Mouse (Mus musculus): ENCODE data around the gene Fdxr. TPM values are rescaled to one million over a fixed set of nuclear protein-coding genes. Genes with fewer than 3 reads are reported as not detected.

The Fdxr gene
- polyA plus RNA-seq, 1 experiment from 2014 or later: 17.0 TPM

GRCm38 (mm10) chr11:115301351-115301750 is 24.5 kb upstream of the Fdxr start:
- WGBS: 79% methylated on average over 2 of the region's 2 CpGs
- no peak for ATAC-seq (ENCODE audit: insufficient number of reproducible peaks, low FRiP score, low TSS enrichment, low read depth)

GRCm38 (mm10) chr11:115300745-115301144 is 23.9 kb upstream of the Fdxr start:
- H3K27ac ChIP-seq (replicated peaks): no peak overlapping the region
- H3K9ac ChIP-seq: no peak overlapping the region
- no peak overlapping the region for H3K4me2 ChIP-seq (replicated peaks)
- WGBS: 85% methylated on average over 4 of the region's 4 CpGs
- no peak for ATAC-seq (ENCODE audit: insufficient number of reproducible peaks, low FRiP score, low TSS enrichment, low read depth)
- peaks cover 18% of the 10 kb centered on the region for H3K4me1 ChIP-seq
- H3K27me3 ChIP-seq: peaks cover 40% of the 10 kb centered on the region
- no peak overlapping the region for H3K4me3 ChIP-seq (replicated peaks)
- H3K9me3 ChIP-seq (replicated peaks): 0 out of 2 replicates have a peak, but pooled peaks cover 4% of the 10 kb centered on the region
- no peaks in the 10 kb centered on the region for H3K36me3 ChIP-seq

More at GRCm38 (mm10) chr11:115301351-115301750, 24.5 kb upstream of the Fdxr start:
- Histone ChIP-seq H3K4me2 (replicated peaks) (no peak overlapping the region), H3K9me3 (replicated peaks) (0 out of 2 replicates have a peak, but pooled peaks cover 4% of the 10 kb centered on the region), H3K4me3 (replicated peaks) (no peak overlapping the region), H3K27me3 (peaks cover 34% of the 10 kb centered on the region), H3K9ac (no peak overlapping the region), H3K4me1 (peaks cover 18% of the 10 kb centered on the region), H3K36me3 (no peaks in the 10 kb centered on the region), H3K27ac (replicated peaks) (no peak overlapping the region)

DNA sequence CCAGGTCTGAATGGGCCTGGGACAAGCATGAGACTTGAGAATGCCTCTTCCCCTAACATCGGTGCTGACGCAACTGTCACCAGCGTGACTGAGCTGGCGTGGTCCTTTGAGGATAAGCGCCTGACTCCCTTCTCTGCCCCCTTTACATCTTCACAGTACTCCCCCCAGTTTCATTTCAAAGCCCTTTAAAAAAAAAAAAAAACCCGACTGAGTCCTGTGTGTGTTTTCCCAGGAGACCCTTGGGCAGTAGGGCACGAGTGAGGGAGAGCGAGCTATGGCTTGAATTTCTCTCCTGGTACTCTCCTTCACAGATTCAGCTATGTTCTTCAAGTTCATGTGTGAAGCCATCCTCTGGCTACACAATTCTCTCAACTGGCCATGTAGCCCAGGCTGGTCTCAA is 21.3 kb upstream of the Fdxr start:
- Histone ChIP-seq H3K27ac (replicated peaks) (no peak overlapping the region), H3K9me3 (replicated peaks) (0 out of 2 replicates have a peak, but pooled peaks cover 4% of the 10 kb centered on the region), H3K4me1 (peaks cover 9% of the 10 kb centered on the region), H3K9ac (no peak overlapping the region), H3K4me2 (replicated peaks) (no peak overlapping the region), H3K27me3 (peaks cover 40% of the 10 kb centered on the region), H3K4me3 (replicated peaks) (no peak overlapping the region), H3K36me3 (no peaks in the 10 kb centered on the region)
- 46% methylated on average over 8 of the region's 8 CpGs for WGBS
- ATAC-seq (ENCODE audit: insufficient number of reproducible peaks, low FRiP score, low TSS enrichment, low read depth): no peak

- ATAC-seq (ENCODE audit: insufficient number of reproducible peaks, low FRiP score, low TSS enrichment, low read depth): peak; percentile 41; the same call in 1 of the 2 replicates
- WGBS: under 1% methylated on average over 43 of the region's 44 CpGs
- H3K9me3 ChIP-seq (replicated peaks): 0 out of 2 replicates have a peak, but pooled peaks cover 4% of the 10 kb centered on the region
- H3K4me1 ChIP-seq: peaks cover 9% of the 10 kb centered on the region
- peak within 1 kb of the TSS; percentile 44 for H3K4me3 ChIP-seq (replicated peaks)
- H3K9ac ChIP-seq: no peak within 1 kb of the TSS
- H3K27ac ChIP-seq (replicated peaks): no peak within 1 kb of the TSS
- no peaks in the 10 kb centered on the region for H3K36me3 ChIP-seq
- H3K27me3 ChIP-seq: peaks cover 40% of the 10 kb centered on the region
- peak within 1 kb of the TSS; percentile 88 for H3K4me2 ChIP-seq (replicated peaks)
Measured at GRCm38 (mm10) chr11:115297214-115297826, 20.5 kb upstream of the Fdxr start, which contains the start of gene Fads6. Fads6 (minus strand) TSS chr11:115297663.

DNA sequence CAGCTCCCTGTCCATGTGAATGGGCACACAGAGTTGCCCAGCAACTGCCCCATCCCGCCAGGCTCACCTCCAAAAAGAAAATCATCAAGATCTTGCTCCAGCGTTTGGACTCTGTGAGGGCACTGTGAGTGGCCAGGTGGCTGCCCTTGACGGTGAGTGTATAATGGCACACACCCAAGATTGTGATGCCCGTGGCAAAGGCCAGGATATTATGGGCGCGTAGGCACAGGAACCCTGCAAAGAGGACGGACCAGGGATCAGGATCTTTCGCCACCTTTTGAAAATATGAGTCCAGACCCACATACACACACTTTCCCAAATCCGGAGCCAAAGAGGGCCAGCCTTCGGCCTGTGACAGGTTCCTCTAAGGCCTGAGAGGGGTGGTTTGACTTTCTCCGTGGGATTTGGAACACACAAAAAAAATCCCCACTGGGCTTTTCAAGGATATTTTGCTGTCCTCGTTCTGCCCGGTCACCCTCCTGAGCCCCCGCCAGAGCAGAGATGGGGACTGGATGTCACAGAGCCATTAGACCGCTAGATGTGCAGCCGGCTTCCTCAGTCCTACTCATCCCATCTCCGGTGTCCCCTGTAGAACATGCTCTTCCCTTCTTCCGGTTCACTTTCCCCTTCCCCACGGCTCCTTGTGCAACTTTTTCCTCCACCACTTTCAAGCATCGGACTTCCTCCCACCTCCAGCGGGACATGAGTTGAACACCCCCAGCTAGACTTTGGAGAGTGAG is 19.8 kb upstream of the Fdxr start:
- peaks cover 9% of the 10 kb centered on the region for H3K4me1 ChIP-seq
- H3K9ac ChIP-seq: no peak overlapping the region
- H3K27me3 ChIP-seq: peaks cover 40% of the 10 kb centered on the region
- 56% methylated on average over 21 of the region's 21 CpGs for WGBS
- H3K4me3 ChIP-seq (replicated peaks): peak overlapping the region; percentile 44
- H3K9me3 ChIP-seq (replicated peaks): 0 out of 2 replicates have a peak, but pooled peaks cover 4% of the 10 kb centered on the region
- H3K36me3 ChIP-seq: no peaks in the 10 kb centered on the region
- H3K27ac ChIP-seq (replicated peaks): no peak overlapping the region
- peak overlapping the region; percentile 88 for H3K4me2 ChIP-seq (replicated peaks)
- no peak for ATAC-seq (ENCODE audit: insufficient number of reproducible peaks, low FRiP score, low TSS enrichment, low read depth)

DNA sequence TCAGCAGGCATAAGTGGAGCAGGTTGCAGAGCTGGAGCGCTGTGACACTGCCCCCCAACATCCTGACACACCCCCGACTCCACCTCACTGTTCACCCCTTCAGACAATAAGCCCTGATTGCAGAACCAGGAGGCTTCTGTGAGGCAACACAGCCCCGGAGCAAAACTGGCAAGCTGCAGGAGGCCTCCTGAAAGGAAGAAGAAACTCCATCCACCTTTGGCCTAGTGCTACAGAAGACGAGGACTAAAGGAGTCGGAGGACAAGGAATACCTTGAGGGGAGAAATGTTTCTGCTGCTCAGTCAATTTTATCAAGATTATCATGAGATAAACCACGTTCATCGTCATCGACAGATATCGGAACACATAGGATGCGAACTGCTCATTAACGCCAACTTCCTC is 19.1 kb upstream of the Fdxr start:
- 83% methylated on average over 11 of the region's 11 CpGs for WGBS
- H3K4me2 ChIP-seq (replicated peaks): no peak overlapping the region
- H3K9me3 ChIP-seq (replicated peaks): 0 out of 2 replicates have a peak, but pooled peaks cover 3% of the 10 kb centered on the region
- H3K4me1 ChIP-seq: peaks cover 9% of the 10 kb centered on the region
- no peak for ATAC-seq (ENCODE audit: insufficient number of reproducible peaks, low FRiP score, low TSS enrichment, low read depth)
- H3K36me3 ChIP-seq: no peaks in the 10 kb centered on the region
- H3K9ac ChIP-seq: no peak overlapping the region
- H3K4me3 ChIP-seq (replicated peaks): no peak overlapping the region
- H3K27ac ChIP-seq (replicated peaks): no peak overlapping the region
- H3K27me3 ChIP-seq: peaks cover 40% of the 10 kb centered on the region

- H3K9me3 ChIP-seq (replicated peaks): no peaks in the 10 kb centered on the region
- no peak overlapping the region for H3K4me3 ChIP-seq (replicated peaks)
- H3K9ac ChIP-seq: no peak overlapping the region
- no peaks in the 10 kb centered on the region for H3K36me3 ChIP-seq
- H3K27me3 ChIP-seq: peaks cover 20% of the 10 kb centered on the region
- H3K27ac ChIP-seq (replicated peaks): no peak overlapping the region
- ATAC-seq (ENCODE audit: insufficient number of reproducible peaks, low FRiP score, low TSS enrichment, low read depth): no peak
- peaks cover 9% of the 10 kb centered on the region for H3K4me1 ChIP-seq
- no peak overlapping the region for H3K4me2 ChIP-seq (replicated peaks)
- WGBS: 55% methylated on average over 14 of the region's 14 CpGs
Measured at GRCm38 (mm10) chr11:115292631-115293375, 16.0 kb upstream of the Fdxr start.

- no peak overlapping the region for H3K4me2 ChIP-seq (replicated peaks)
- 70% methylated on average over 10 of the region's 10 CpGs for WGBS
- H3K27me3 ChIP-seq: peaks cover 8% of the 10 kb centered on the region; the same call in 1 of the 2 replicates
- no peaks in the 10 kb centered on the region for H3K9me3 ChIP-seq (replicated peaks)
- H3K4me3 ChIP-seq (replicated peaks): no peak overlapping the region
- no peak overlapping the region for H3K27ac ChIP-seq (replicated peaks)
- H3K4me1 ChIP-seq: no peaks in the 10 kb centered on the region; the same call in 1 of the 2 replicates
- no peak for ATAC-seq (ENCODE audit: insufficient number of reproducible peaks, low FRiP score, low TSS enrichment, low read depth)
- H3K9ac ChIP-seq: no peak overlapping the region
- no peaks in the 10 kb centered on the region for H3K36me3 ChIP-seq
Measured at GRCm38 (mm10) chr11:115291503-115291902, 14.7 kb upstream of the Fdxr start.

DNA sequence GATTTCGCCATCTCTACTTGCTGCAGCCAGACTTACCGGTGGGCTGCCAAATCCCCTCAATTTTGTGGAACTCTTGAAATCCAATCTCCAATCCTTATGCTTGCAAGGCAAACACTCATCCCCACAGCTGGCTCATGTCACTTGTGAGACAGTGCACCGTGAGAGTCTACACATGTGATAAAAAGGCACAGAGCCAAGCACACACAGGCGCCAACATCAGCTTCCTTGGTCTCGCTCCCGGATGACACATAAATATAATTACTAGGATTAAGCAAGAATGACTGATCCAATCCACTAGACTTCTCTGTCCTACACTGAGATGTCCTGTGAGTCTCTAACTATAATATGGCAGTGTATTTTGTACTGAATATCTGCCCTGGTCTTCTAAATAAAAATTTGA is 14.1 kb upstream of the Fdxr start:
- no peaks in the 10 kb centered on the region for H3K9me3 ChIP-seq (replicated peaks)
- H3K4me2 ChIP-seq (replicated peaks): no peak overlapping the region
- peaks cover 2% of the 10 kb centered on the region; the same call in 1 of the 2 replicates for H3K27me3 ChIP-seq
- no peak overlapping the region for H3K27ac ChIP-seq (replicated peaks)
- 49% methylated on average over 6 of the region's 6 CpGs for WGBS
- no peak overlapping the region for H3K9ac ChIP-seq
- no peaks in the 10 kb centered on the region for H3K36me3 ChIP-seq
- H3K4me1 ChIP-seq: no peaks in the 10 kb centered on the region; the same call in 1 of the 2 replicates
- no peak overlapping the region for H3K4me3 ChIP-seq (replicated peaks)
- no peak for ATAC-seq (ENCODE audit: insufficient number of reproducible peaks, low FRiP score, low TSS enrichment, low read depth)

GRCm38 (mm10) chr11:115290314-115290713 is 13.5 kb upstream of the Fdxr start:
- no peaks in the 10 kb centered on the region; the same call in 1 of the 2 replicates for H3K4me1 ChIP-seq
- no peak overlapping the region for H3K27ac ChIP-seq (replicated peaks)
- no peak overlapping the region for H3K9ac ChIP-seq
- WGBS: 100% methylated on average over 1 of the region's 1 CpGs
- no peaks in the 10 kb centered on the region for H3K27me3 ChIP-seq
- no peak overlapping the region for H3K4me2 ChIP-seq (replicated peaks)
- no peaks in the 10 kb centered on the region for H3K9me3 ChIP-seq (replicated peaks)
- no peak for ATAC-seq (ENCODE audit: insufficient number of reproducible peaks, low FRiP score, low TSS enrichment, low read depth)
- H3K36me3 ChIP-seq: no peaks in the 10 kb centered on the region
- H3K4me3 ChIP-seq (replicated peaks): no peak overlapping the region

DNA sequence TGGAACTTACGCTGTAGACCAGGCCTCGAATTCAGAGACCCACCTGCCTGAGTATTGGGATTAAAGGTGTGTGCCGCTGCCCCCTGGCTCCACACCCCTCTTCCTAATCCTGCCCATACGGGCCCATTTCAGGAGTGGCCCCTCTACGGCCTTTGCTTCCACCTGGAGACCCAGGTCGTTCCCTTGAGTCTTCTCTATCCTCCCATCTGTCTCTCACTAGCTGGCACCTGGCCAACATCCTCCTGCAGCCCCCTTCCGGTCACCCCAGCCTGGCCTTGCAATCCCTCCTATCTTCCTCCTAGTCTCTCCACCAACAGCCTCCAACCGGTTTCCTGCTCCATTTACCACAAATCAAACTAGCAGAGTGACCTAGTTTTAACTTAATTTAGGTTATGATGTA is 13.0 kb upstream of the Fdxr start:
- H3K27me3 ChIP-seq: no peaks in the 10 kb centered on the region
- 78% methylated on average over 8 of the region's 8 CpGs for WGBS
- no peak overlapping the region for H3K4me3 ChIP-seq (replicated peaks)
- H3K4me2 ChIP-seq (replicated peaks): no peak overlapping the region
- H3K4me1 ChIP-seq: no peaks in the 10 kb centered on the region; the same call in 1 of the 2 replicates
- no peak overlapping the region for H3K27ac ChIP-seq (replicated peaks)
- no peaks in the 10 kb centered on the region for H3K36me3 ChIP-seq
- no peaks in the 10 kb centered on the region for H3K9me3 ChIP-seq (replicated peaks)
- H3K9ac ChIP-seq: no peak overlapping the region
- no peak for ATAC-seq (ENCODE audit: insufficient number of reproducible peaks, low FRiP score, low TSS enrichment, low read depth)

Measured in embryonic facial prominence, embryonic 15.5 days (tissue).